Mouse (Mus musculus) limb, embryonic 11.5 days (tissue): ENCODE data around the gene Cyp21a1. TPM values are rescaled to one million over a fixed set of nuclear protein-coding genes. Genes with fewer than 3 reads are reported as not detected.

Source experiments
- ATAC-seq: fragments of 200-750 bp; cut with Nextera tagmentation; 2 replicates; pipeline ENCODE4 v1.8.0; 2017; ENCODE audit warnings: low read depth; ENCODE audit not compliant: insufficient number of reproducible peaks, low FRiP score, low TSS enrichment
- DNase-seq: peaks from one replicate; pipeline ENCODE4 v3.0.0-alpha.2; 2015; ENCODE audit warnings: low spot score
- H3K27ac ChIP-seq: fragments of 300-500 bp; sonication (generic); replicated peaks from 2 replicates; pipeline ENCODE4 v1.5.1; 2014; ENCODE audit warnings: low read depth, mild to moderate bottlenecking, low read length
- H3K27me3 ChIP-seq: fragments of 300-500 bp; sonication (generic); 2 replicates; pipeline ENCODE4 v1.6.1; 2014; ENCODE audit warnings: mild to moderate bottlenecking, low read length, mixed read lengths; ENCODE audit not compliant: control insufficient read depth, insufficient read depth
- H3K36me3 ChIP-seq: fragments of 300-500 bp; sonication (generic); 2 replicates; pipeline ENCODE4 v1.6.1; 2014; ENCODE audit warnings: mild to moderate bottlenecking, low read length, moderate library complexity, mixed read lengths; ENCODE audit not compliant: control insufficient read depth, insufficient read depth
- H3K4me1 ChIP-seq: fragments of 300-500 bp; sonication (generic); 2 replicates; pipeline ENCODE4 v1.6.1; 2014; ENCODE audit warnings: low read length, mixed read lengths; ENCODE audit not compliant: control insufficient read depth, insufficient read depth
- H3K4me2 ChIP-seq: fragments of 300-500 bp; sonication (generic); 2 replicates; pipeline ENCODE4 v1.6.1; 2014; ENCODE audit warnings: low read depth, mild to moderate bottlenecking, moderate library complexity; ENCODE audit not compliant: severe bottlenecking
- H3K4me3 ChIP-seq: fragments of 300-500 bp; sonication (generic); 2 replicates; pipeline ENCODE4 v1.5.1; 2014; ENCODE audit warnings: low read depth, low read length
- H3K9ac ChIP-seq: fragments of 300-500 bp; sonication (generic); 2 replicates; pipeline ENCODE4 v1.6.1; 2014; ENCODE audit warnings: mild to moderate bottlenecking, low read length
- H3K9me3 ChIP-seq: fragments of 300-500 bp; sonication (generic); 2 replicates; pipeline ENCODE4 v1.6.1; 2016; ENCODE audit warnings: low read length; ENCODE audit not compliant: control insufficient read depth
- WGBS: fragments of 180-500 bp; shearing (Covaris S2); extraction: QIAGEN DNeasy Blood & Tissue Kit; methylation state at CpG from one replicate; pipeline ENCODE4 v1.1.7; 2014; 5-methylcytosine and 5-hydroxymethylcytosine counted together
- microRNA-seq: library from miRNA; unstranded; fragments of <30 nt; microRNA quantifications from one replicate; pipeline ENCODE4, GENCODE M21; 2016
- polyA plus RNA-seq: library from polyadenylated mRNA; unstranded; fragments of >200 nt; fragmentation: Nextera tagmentation; extraction: Ambion mirVana; gene quantifications from 2 replicates; pipeline ENCODE4 v1.2.1, GENCODE M21; 2014

Cyp21a1 gene
- polyA plus RNA-seq, 1 experiment from 2014 or later, result not detected

- DNase-seq, result no peak
- Histone ChIP-seq H3K9me3 (no peaks in the 10 kb centered on the region), H3K4me3 (no peak overlapping the region), H3K9ac (no peak overlapping the region), H3K36me3 (no peaks in the 10 kb centered on the region), H3K27me3 (no peaks in the 10 kb centered on the region), H3K4me2 (no peak overlapping the region), H3K4me1 (no peaks in the 10 kb centered on the region), H3K27ac (no peak overlapping the region)
- WGBS, result 87% methylated on average over 3 of the region's 3 CpGs
- ATAC-seq, result no peak
Measured at GRCm38 (mm10) chr17:34761471-34761870, 42.9 kb downstream of the Cyp21a1 start.

Small RNAs within 50 kb of the gene (microRNA-seq; reads per million reads assigned to microRNA genes)
- gene Gm27471, result not detected
- 1.2 reads per million for gene Mir6970
- gene Mir6971, result not detected

Other genes with a start within 250 kb of the Cyp21a1 start
- gene Notch4, start 240.3 kb downstream of the Cyp21a1 start, polyA plus RNA-seq, result 5.2 and 7.7 TPM in 2 replicates
- gene Gpsm3, start 214.8 kb downstream of the Cyp21a1 start, polyA plus RNA-seq, result 4.0 and 4.7 TPM in 2 replicates
- 21.5 and 22.0 TPM in 2 replicates for gene Pbx2, start 213.3 kb downstream of the Cyp21a1 start, polyA plus RNA-seq
- gene Ager, start 206.7 kb downstream of the Cyp21a1 start, polyA plus RNA-seq, result 1.3 and 2.7 TPM in 2 replicates
- gene Rnf5, start 200.9 kb downstream of the Cyp21a1 start, polyA plus RNA-seq, result 111 TPM in 2 replicates
- gene Agpat1, start 200.3 kb downstream of the Cyp21a1 start, polyA plus RNA-seq, result 58.2 and 74.8 TPM in 2 replicates
- gene Egfl8, start 188.6 kb downstream of the Cyp21a1 start, polyA plus RNA-seq, result 2.8 and 3.5 TPM in 2 replicates
- gene Ppt2, start 176.1 kb downstream of the Cyp21a1 start, polyA plus RNA-seq, result 24.8 and 26.1 TPM in 2 replicates
- gene Prrt1, start 175.0 kb downstream of the Cyp21a1 start, polyA plus RNA-seq, result 0.17 and 0.20 TPM in 2 replicates
- 13.1 and 19.3 TPM in 2 replicates for gene Fkbpl, start 159.8 kb downstream of the Cyp21a1 start, polyA plus RNA-seq
- 63.4 and 71.4 TPM in 2 replicates for gene Atf6b, start 157.4 kb downstream of the Cyp21a1 start, polyA plus RNA-seq
- not detected in 2 replicates for gene Tnxb, start 134.0 kb downstream of the Cyp21a1 start, polyA plus RNA-seq
- gene C4b, start 60.7 kb downstream of the Cyp21a1 start, polyA plus RNA-seq, result not detected in 2 replicates
- gene Stk19, start 32.4 kb upstream of the Cyp21a1 start, polyA plus RNA-seq, result 20.5 and 21.2 TPM in 2 replicates
- 72.4 and 74.6 TPM in 2 replicates for gene Dxo, start 32.5 kb upstream of the Cyp21a1 start, polyA plus RNA-seq
- 43.2 and 49.0 TPM in 2 replicates for gene Skiv2l, start 45.6 kb upstream of the Cyp21a1 start, polyA plus RNA-seq
- gene Nelfe, start 45.8 kb upstream of the Cyp21a1 start, polyA plus RNA-seq, result 152 TPM in 2 replicates
- 1.6 and 2.6 TPM in 2 replicates for gene Cfb, start 58.0 kb upstream of the Cyp21a1 start, polyA plus RNA-seq
- 1.9 and 2.3 TPM in 2 replicates for gene Zbtb12, start 74.9 kb upstream of the Cyp21a1 start, polyA plus RNA-seq
- not detected in 2 replicates for gene Gm20547, start 77.5 kb upstream of the Cyp21a1 start, polyA plus RNA-seq
- 0.44 and 0.58 TPM in 2 replicates for gene C2, start 93.7 kb upstream of the Cyp21a1 start, polyA plus RNA-seq
- 77.8 and 78.9 TPM in 2 replicates for gene Ehmt2, start 93.9 kb upstream of the Cyp21a1 start, polyA plus RNA-seq
- gene Slc44a4, start 109.9 kb upstream of the Cyp21a1 start, polyA plus RNA-seq, result 0.21 TPM in 1 of 2 replicates, not detected in the other
- 10.3 and 12.8 TPM in 2 replicates for gene Neu1, start 126.7 kb upstream of the Cyp21a1 start, polyA plus RNA-seq
- gene Hspa1b, start 154.7 kb upstream of the Cyp21a1 start, polyA plus RNA-seq, result 0.43 and 0.44 TPM in 2 replicates
- gene Gm20481, start 165.4 kb upstream of the Cyp21a1 start, polyA plus RNA-seq, result 0.36 and 0.43 TPM in 2 replicates
- gene Hspa1a, start 167.6 kb upstream of the Cyp21a1 start, polyA plus RNA-seq, result 0.75 and 4.0 TPM in 2 replicates
- gene Hspa1l, start 168.1 kb upstream of the Cyp21a1 start, polyA plus RNA-seq, result 1.5 and 1.6 TPM in 2 replicates
- gene Lsm2, start 177.3 kb upstream of the Cyp21a1 start, polyA plus RNA-seq, result 266 and 271 TPM in 2 replicates
- gene Vars, start 196.4 kb upstream of the Cyp21a1 start, polyA plus RNA-seq, result 124 and 140 TPM in 2 replicates
- 0.07 and 0.16 TPM in 2 replicates for gene Vwa7, start 212.0 kb upstream of the Cyp21a1 start, polyA plus RNA-seq
- 1.4 TPM in 2 replicates for gene Sapcd1, start 223.5 kb upstream of the Cyp21a1 start, polyA plus RNA-seq
- 3.5 and 3.7 TPM in 2 replicates for gene Msh5, start 242.2 kb upstream of the Cyp21a1 start, polyA plus RNA-seq
- gene Clic1, start 245.4 kb upstream of the Cyp21a1 start, polyA plus RNA-seq, result 52.1 and 76.7 TPM in 2 replicates